Mouse (Mus musculus): ENCODE results near the gene Olfr90. TPM values are rescaled to one million over a fixed set of nuclear protein-coding genes. Genes with fewer than 3 reads are reported as not detected.

Olfr90 gene
- polyA plus RNA-seq, 1 experiment from 2014 or later: not detected

DNA sequence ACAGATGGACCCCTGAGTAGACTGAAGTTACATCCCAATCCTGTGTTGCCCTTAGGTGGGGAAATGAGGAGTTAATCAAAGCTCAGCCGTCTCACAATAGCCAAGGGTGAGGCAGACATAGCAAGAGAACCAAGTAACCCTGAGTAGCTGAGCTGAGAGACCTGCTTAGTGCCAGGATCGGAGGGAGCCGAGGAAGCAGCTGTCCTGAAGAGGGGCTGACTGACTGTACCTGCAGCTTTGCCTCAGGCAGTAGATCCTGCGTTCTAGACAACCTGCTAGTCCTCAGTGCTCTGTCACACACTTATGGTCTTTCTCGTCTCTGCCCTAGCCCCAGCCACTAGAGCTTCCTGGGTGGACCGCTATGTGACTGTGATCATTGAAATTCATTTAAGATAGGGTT lies 13.1 kb downstream of the Olfr90 start:
- Histone ChIP-seq H3K4me3 (ENCODE audit: low read depth, low read length) (no peak overlapping the region), H3K9ac (replicated peaks; ENCODE audit: low read depth) (no peak overlapping the region), H3K27me3 (replicated peaks; ENCODE audit: insufficient read depth, low read length) (no peaks in the 10 kb centered on the region), H3K4me2 (replicated peaks; ENCODE audit: low read depth, low read length) (no peak overlapping the region), H3K36me3 (ENCODE audit: insufficient read depth, low read length) (peaks cover 17% of the 10 kb centered on the region; the same call in 1 of the 2 replicates), H3K4me1 (ENCODE audit: insufficient read depth, low read depth, low read length) (no peaks in the 10 kb centered on the region; the same call in 1 of the 2 replicates), H3K9me3 (ENCODE audit: low read length) (no peaks in the 10 kb centered on the region), H3K27ac (ENCODE audit: low read length) (no peak overlapping the region)
- TF ChIP-seq CTCF (IDR thresholded peaks at IDR 0.05): no peak
- ATAC-seq (no peak), DNase-seq (ENCODE audit: low spot score) (no peak)
- WGBS: 90% methylated on average over 6 of the region's 6 CpGs

DNA sequence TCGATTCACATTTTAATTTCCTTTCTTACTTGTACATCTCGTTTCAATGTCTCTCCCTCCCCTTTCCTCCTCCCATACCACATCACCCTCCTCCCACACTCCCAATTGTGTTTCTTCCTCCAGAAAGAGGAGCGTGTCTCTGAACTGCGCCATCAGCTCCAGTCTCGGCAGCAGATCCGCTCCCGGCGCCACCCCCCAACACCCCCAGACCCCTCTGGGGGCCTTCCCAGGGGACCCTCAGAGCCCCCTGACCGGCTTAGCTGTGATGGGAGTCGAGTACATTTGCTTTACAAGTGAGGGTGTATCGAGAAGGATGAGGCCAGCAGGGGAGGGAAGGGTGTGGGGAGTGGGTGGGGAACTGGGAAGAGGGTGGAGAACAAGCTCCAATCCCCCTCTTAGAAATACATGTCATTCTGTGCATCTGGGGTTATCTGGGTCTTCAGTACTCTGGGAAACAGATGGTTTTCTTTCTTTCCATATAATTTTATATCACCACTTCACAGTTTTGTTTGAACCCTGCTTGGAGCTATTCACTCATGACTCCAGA lies 15.5 kb downstream of the Olfr90 start:
- Histone ChIP-seq H3K4me1 (ENCODE audit: insufficient read depth, low read depth, low read length) (no peaks in the 10 kb centered on the region), H3K27ac (ENCODE audit: low read length) (no peak overlapping the region), H3K9ac (replicated peaks; ENCODE audit: low read depth) (no peak overlapping the region), H3K36me3 (ENCODE audit: insufficient read depth, low read length) (peaks cover 33% of the 10 kb centered on the region; the same call in 1 of the 2 replicates), H3K4me3 (ENCODE audit: low read depth, low read length) (no peak overlapping the region), H3K9me3 (ENCODE audit: low read length) (no peaks in the 10 kb centered on the region), H3K4me2 (replicated peaks; ENCODE audit: low read depth, low read length) (no peak overlapping the region), H3K27me3 (replicated peaks; ENCODE audit: insufficient read depth, low read length) (no peaks in the 10 kb centered on the region)
- WGBS: 75% methylated on average over 11 of the region's 11 CpGs
- TF ChIP-seq EP300 (IDR thresholded peaks at IDR 0.05): no peak
- no peak for TF ChIP-seq CTCF (IDR thresholded peaks at IDR 0.05)
- no peak for ATAC-seq
- DNase-seq (ENCODE audit: low spot score): no peak

DNA sequence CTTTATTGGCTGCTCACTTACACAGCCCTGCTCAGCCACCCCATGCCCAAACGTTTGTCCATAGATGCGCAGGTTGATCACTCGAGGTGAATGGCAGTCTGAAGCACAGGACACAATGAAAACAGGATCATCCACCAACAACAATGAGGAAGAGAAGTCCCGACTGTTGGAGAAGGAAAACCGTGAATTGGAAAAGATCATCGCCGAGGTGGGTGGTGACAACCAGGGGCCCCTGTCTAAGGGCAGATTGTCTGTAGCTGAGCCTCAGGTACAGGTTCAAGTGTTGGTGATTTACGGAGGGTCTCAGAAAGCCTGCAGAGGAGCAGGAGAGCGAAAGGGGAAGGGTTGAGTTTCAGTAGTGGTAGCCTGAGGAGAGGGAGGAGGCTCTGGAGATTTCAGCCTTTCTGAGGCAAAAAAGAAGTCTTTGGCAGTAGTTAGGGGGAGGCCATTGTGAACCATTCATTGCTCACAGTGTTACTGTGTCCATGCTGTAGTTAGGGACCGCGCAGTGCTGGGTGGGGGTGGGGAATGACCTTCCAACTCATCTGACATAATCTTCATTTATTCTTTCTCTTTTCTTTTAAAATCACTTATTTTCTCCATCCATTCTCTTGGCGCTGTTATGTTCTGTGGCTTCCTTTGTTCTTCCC lies 16.1 kb downstream of the Olfr90 start:
- ATAC-seq: no peak
- TF ChIP-seq EP300 (IDR thresholded peaks at IDR 0.05): no peak
- no peak for TF ChIP-seq CTCF (IDR thresholded peaks at IDR 0.05)
- 85% methylated on average over 12 of the region's 12 CpGs for WGBS

DNA sequence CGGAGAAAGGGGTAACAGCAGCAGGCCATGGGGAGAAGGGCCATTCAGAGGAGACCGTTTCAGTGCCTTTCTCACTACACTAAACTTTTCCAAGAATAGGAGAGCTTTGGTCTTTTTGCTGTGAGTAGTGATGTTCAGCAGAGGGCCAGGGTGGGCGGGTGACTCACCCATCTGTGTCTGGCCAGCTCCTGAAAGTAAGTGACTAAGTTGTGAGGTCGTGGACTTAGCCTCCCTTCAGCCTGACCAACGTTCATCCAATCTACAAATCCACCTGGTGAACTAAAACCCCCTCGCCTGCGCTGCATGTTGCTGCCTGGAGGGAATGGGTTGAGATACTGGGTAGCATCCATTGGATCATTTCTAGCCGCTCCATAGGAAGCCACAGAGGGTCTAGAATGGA lies 18.2 kb downstream of the Olfr90 start:
- TF ChIP-seq EP300 (IDR thresholded peaks at IDR 0.05) (no peak), CTCF (IDR thresholded peaks at IDR 0.05) (no peak)
- Histone ChIP-seq H3K27me3 (replicated peaks; ENCODE audit: insufficient read depth, low read length) (no peaks in the 10 kb centered on the region), H3K27ac (ENCODE audit: low read length) (no peak overlapping the region), H3K4me1 (ENCODE audit: insufficient read depth, low read depth, low read length) (no peaks in the 10 kb centered on the region), H3K9me3 (ENCODE audit: low read length) (no peaks in the 10 kb centered on the region), H3K36me3 (ENCODE audit: insufficient read depth, low read length) (peaks cover 40% of the 10 kb centered on the region; the same call in 1 of the 2 replicates), H3K4me3 (ENCODE audit: low read depth, low read length) (no peak overlapping the region), H3K4me2 (replicated peaks; ENCODE audit: low read depth, low read length) (no peak overlapping the region), H3K9ac (replicated peaks; ENCODE audit: low read depth) (no peak overlapping the region)
- DNase-seq (ENCODE audit: low spot score) (no peak), ATAC-seq (no peak)
- 89% methylated on average over 8 of the region's 8 CpGs for WGBS

More for the DNA sequence above, 16.1 kb downstream of the Olfr90 start:
- Histone ChIP-seq H3K4me2 (replicated peaks; ENCODE audit: low read depth, low read length) (no peak overlapping the region), H3K4me1 (ENCODE audit: insufficient read depth, low read depth, low read length) (no peaks in the 10 kb centered on the region), H3K27me3 (replicated peaks; ENCODE audit: insufficient read depth, low read length) (no peaks in the 10 kb centered on the region), H3K36me3 (ENCODE audit: insufficient read depth, low read length) (peaks cover 33% of the 10 kb centered on the region; the same call in 1 of the 2 replicates), H3K27ac (ENCODE audit: low read length) (no peak overlapping the region), H3K9ac (replicated peaks; ENCODE audit: low read depth) (no peak overlapping the region), H3K4me3 (ENCODE audit: low read depth, low read length) (no peak overlapping the region), H3K9me3 (ENCODE audit: low read length) (no peaks in the 10 kb centered on the region)
- no peak for DNase-seq (ENCODE audit: low spot score)

DNA sequence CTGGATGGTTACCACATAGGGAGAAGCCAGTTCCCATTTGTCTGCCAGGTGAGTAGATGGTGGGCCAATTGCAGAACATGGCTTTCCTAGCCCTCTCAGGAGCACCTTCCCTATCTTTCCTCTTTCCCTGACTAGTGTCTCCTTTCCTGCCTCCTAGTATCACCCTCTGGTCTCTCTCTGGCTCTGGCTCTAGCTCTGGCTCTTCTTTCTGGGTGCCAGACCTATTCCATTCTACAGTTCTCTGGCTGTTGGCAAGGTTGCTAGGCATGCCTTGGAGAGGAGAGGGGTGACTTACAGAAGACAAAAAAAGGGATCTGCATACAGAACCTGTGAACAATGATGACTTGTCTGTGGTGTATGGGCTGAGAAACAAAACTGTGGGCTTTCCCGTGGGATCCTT lies 20.4 kb downstream of the Olfr90 start:
- H3K27ac ChIP-seq (ENCODE audit: low read length): no peak overlapping the region
- TF ChIP-seq CTCF (IDR thresholded peaks at IDR 0.05): no peak
- no peak for TF ChIP-seq EP300 (IDR thresholded peaks at IDR 0.05)
- peaks cover 43% of the 10 kb centered on the region; the same call in 1 of the 2 replicates for H3K36me3 ChIP-seq (ENCODE audit: insufficient read depth, low read length)
- DNase-seq (ENCODE audit: low spot score) (no peak), ATAC-seq (no peak)
- H3K4me2 ChIP-seq (replicated peaks; ENCODE audit: low read depth, low read length): no peak overlapping the region
- H3K27me3 ChIP-seq (replicated peaks; ENCODE audit: insufficient read depth, low read length): no peaks in the 10 kb centered on the region
- no peaks in the 10 kb centered on the region for H3K9me3 ChIP-seq (ENCODE audit: low read length)
- no peaks in the 10 kb centered on the region for H3K4me1 ChIP-seq (ENCODE audit: insufficient read depth, low read depth, low read length)
- no peak overlapping the region for H3K4me3 ChIP-seq (ENCODE audit: low read depth, low read length)
- 91% methylated on average over 1 of the region's 1 CpGs for WGBS
- no peak overlapping the region for H3K9ac ChIP-seq (replicated peaks; ENCODE audit: low read depth)

DNA sequence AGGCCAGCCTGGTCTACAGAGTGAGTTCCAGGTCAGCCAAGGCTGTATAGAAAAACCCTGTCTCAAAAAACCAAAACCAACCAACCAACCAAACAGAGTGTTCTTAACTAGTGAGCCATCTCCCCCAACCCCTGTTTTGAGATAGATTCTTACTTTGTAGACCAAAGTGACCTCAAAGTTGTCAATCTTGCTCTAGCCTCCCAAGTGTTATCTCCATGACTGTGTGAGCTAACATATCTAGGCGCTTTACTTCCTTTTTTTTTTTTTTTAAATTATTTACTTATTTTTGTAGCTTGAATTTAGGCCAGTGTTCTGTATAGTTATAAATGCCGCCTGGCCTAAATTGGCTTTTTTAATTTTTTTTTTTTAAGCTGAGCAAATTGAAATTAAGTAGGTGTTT lies 22.3 kb downstream of the Olfr90 start:
- H3K9ac ChIP-seq (replicated peaks; ENCODE audit: low read depth): no peak overlapping the region
- DNase-seq (ENCODE audit: low spot score): no peak
- no peak overlapping the region for H3K4me3 ChIP-seq (ENCODE audit: low read depth, low read length)
- H3K36me3 ChIP-seq (ENCODE audit: insufficient read depth, low read length): peaks cover 37% of the 10 kb centered on the region; the same call in 1 of the 2 replicates
- no peak for ATAC-seq
- H3K4me1 ChIP-seq (ENCODE audit: insufficient read depth, low read depth, low read length): no peaks in the 10 kb centered on the region
- H3K4me2 ChIP-seq (replicated peaks; ENCODE audit: low read depth, low read length): no peak overlapping the region
- no peaks in the 10 kb centered on the region for H3K27me3 ChIP-seq (replicated peaks; ENCODE audit: insufficient read depth, low read length)
- 96% methylated on average over 2 of the region's 2 CpGs for WGBS
- TF ChIP-seq CTCF (IDR thresholded peaks at IDR 0.05) (no peak), EP300 (IDR thresholded peaks at IDR 0.05) (no peak)
- no peak overlapping the region for H3K27ac ChIP-seq (ENCODE audit: low read length)
- H3K9me3 ChIP-seq (ENCODE audit: low read length): no peaks in the 10 kb centered on the region

Data from lung, postnatal 0 days (tissue).